Mouse (Mus musculus) C2C12 (cell line): ENCODE measurements around the gene Raver2. TPM values are rescaled to one million over a fixed set of nuclear protein-coding genes. Genes with fewer than 3 reads are reported as not detected.

ENCODE experiments used
- H3K27me3 ChIP-seq: one replicate; pipeline ENCODE4 v1.6.1; 2011; ENCODE audit not compliant: control insufficient read depth, insufficient read depth, insufficient read length
- H3K36me3 ChIP-seq: one replicate; pipeline ENCODE4 v1.6.1; 2011; ENCODE audit not compliant: control insufficient read depth, insufficient read depth
- H3K4me3 ChIP-seq: one replicate; pipeline ENCODE4 v1.5.1; 2011; ENCODE audit warnings: mild to moderate bottlenecking, control low read depth; ENCODE audit not compliant: poor library complexity, insufficient read depth, severe bottlenecking
- H3K79me2 ChIP-seq: one replicate; pipeline ENCODE4 v1.6.1; 2011; ENCODE audit not compliant: control insufficient read depth, insufficient read depth
- H3K79me3 ChIP-seq: one replicate; pipeline ENCODE4 v1.6.1; 2011; ENCODE audit warnings: low read depth, control low read depth
- H3ac ChIP-seq: one replicate; pipeline ENCODE3; 2011; ENCODE audit warnings: low read depth; ENCODE audit not compliant: control insufficient read depth, insufficient read length
- CEBPB ChIP-seq: IDR thresholded peaks from one replicate; pipeline ENCODE4 v1.6.1; 2011; ENCODE audit warnings: low read depth, mild to moderate bottlenecking, control low read depth, moderate library complexity
- CTCF ChIP-seq: IDR thresholded peaks from one replicate; pipeline ENCODE4 v1.5.1; 2011; ENCODE audit not compliant: control insufficient read depth, insufficient read depth, insufficient read length
- FOSL1 ChIP-seq: IDR thresholded peaks from one replicate; pipeline ENCODE4 v1.8.0; 2011; ENCODE audit warnings: mild to moderate bottlenecking, low read length; ENCODE audit not compliant: poor library complexity, insufficient read depth, severe bottlenecking
- MAX ChIP-seq: IDR thresholded peaks from one replicate; pipeline ENCODE4 v1.6.1; 2011; ENCODE audit warnings: mild to moderate bottlenecking, control low read depth
- MYOD1 ChIP-seq: IDR thresholded peaks from one replicate; pipeline ENCODE4 v1.6.1; 2011; ENCODE audit warnings: low read depth; ENCODE audit not compliant: control insufficient read depth, insufficient read length
- MYOG ChIP-seq: IDR thresholded peaks from one replicate; pipeline ENCODE4 v1.6.1; 2011; ENCODE audit not compliant: control insufficient read depth, insufficient read length; ENCODE audit errors: extremely low read depth
- USF1 ChIP-seq: IDR thresholded peaks from one replicate; pipeline ENCODE4 v1.6.1; 2011; ENCODE audit warnings: low read depth, mild to moderate bottlenecking, control low read depth, moderate library complexity
- polyA plus RNA-seq: library from polyadenylated mRNA; unstranded; fragments of >200 nt; fragmentation: generic; extraction: Trizol; gene quantifications from one replicate; pipeline ENCODE4 v1.2.1, GENCODE M21; 2012; ENCODE audit warnings: missing spikeins

Gene Raver2
- polyA plus RNA-seq, 1 experiment = 0.04 TPM

GRCm38 (mm10) chr4:101037156-101037555 lies 31.6 kb upstream of the Raver2 start:
- Histone ChIP-seq H3K79me3 (no peaks in the 10 kb centered on the region), H3K27me3 (no peaks in the 10 kb centered on the region), H3ac (no peak overlapping the region), H3K36me3 (no peaks in the 10 kb centered on the region), H3K4me3 (no peak overlapping the region), H3K79me2 (no peaks in the 10 kb centered on the region)
- TF ChIP-seq MYOD1 (no peak), CEBPB (no peak), FOSL1 (no peak), USF1 (no peak), CTCF (no peak), MAX (no peak), MYOG (no peak)

- no peaks in the 10 kb centered on the region for H3K27me3 ChIP-seq
- no peak overlapping the region for H3K4me3 ChIP-seq
- H3K79me2 ChIP-seq = no peaks in the 10 kb centered on the region
- no peak for TF ChIP-seq USF1
- no peak for TF ChIP-seq CEBPB
- no peak for TF ChIP-seq CTCF
- TF ChIP-seq MYOD1 = no peak
- no peak for TF ChIP-seq FOSL1
- TF ChIP-seq MAX = no peak
- TF ChIP-seq MYOG = no peak
- H3ac ChIP-seq = no peak overlapping the region
- H3K36me3 ChIP-seq = no peaks in the 10 kb centered on the region
- no peaks in the 10 kb centered on the region for H3K79me3 ChIP-seq
Observed at GRCm38 (mm10) chr4:101043691-101044090, 25.1 kb upstream of the Raver2 start.

- Histone ChIP-seq H3K79me3 (no peaks in the 10 kb centered on the region), H3K4me3 (no peak overlapping the region), H3K36me3 (no peaks in the 10 kb centered on the region), H3ac (no peak overlapping the region), H3K79me2 (no peaks in the 10 kb centered on the region), H3K27me3 (no peaks in the 10 kb centered on the region)
- TF ChIP-seq USF1 (no peak), FOSL1 (no peak), MAX (no peak), CEBPB (no peak)
Observed at GRCm38 (mm10) chr4:101044149-101044548, 24.6 kb upstream of the Raver2 start.

- no peaks in the 10 kb centered on the region for H3K79me3 ChIP-seq
- no peak overlapping the region for H3K4me3 ChIP-seq
- TF ChIP-seq CTCF (no peak), MAX (no peak), USF1 (no peak), FOSL1 (no peak), MYOG (no peak), CEBPB (no peak), MYOD1 (no peak)
- H3K79me2 ChIP-seq = no peaks in the 10 kb centered on the region
- no peaks in the 10 kb centered on the region for H3K27me3 ChIP-seq
- H3ac ChIP-seq = no peak overlapping the region
- H3K36me3 ChIP-seq = no peaks in the 10 kb centered on the region
Observed at GRCm38 (mm10) chr4:101046576-101046975, 22.2 kb upstream of the Raver2 start.

- Histone ChIP-seq H3K79me2 (no peaks in the 10 kb centered on the region), H3ac (no peak overlapping the region), H3K27me3 (no peaks in the 10 kb centered on the region), H3K36me3 (no peaks in the 10 kb centered on the region), H3K4me3 (no peak overlapping the region), H3K79me3 (no peaks in the 10 kb centered on the region)
- TF ChIP-seq CEBPB = no peak
- no peak for TF ChIP-seq USF1
- TF ChIP-seq CTCF = no peak
- no peak for TF ChIP-seq MYOG
- TF ChIP-seq MAX = no peak
- TF ChIP-seq FOSL1 = no peak
- TF ChIP-seq MYOD1 = no peak
Observed at GRCm38 (mm10) chr4:101062146-101062545, 6.6 kb upstream of the Raver2 start.

GRCm38 (mm10) chr4:101066401-101066800 lies 2.4 kb upstream of the Raver2 start:
- Histone ChIP-seq H3K27me3 (peaks cover 8% of the 10 kb centered on the region), H3K79me3 (no peaks in the 10 kb centered on the region), H3K4me3 (no peak overlapping the region), H3K36me3 (no peaks in the 10 kb centered on the region), H3K79me2 (no peaks in the 10 kb centered on the region), H3ac (no peak overlapping the region)
- TF ChIP-seq FOSL1 (no peak), USF1 (no peak), CEBPB (no peak), MYOG (no peak)
